Mouse (Mus musculus) cerebellum, adult 2 months (tissue): Measurements from ENCODE around the gene Ube2o.

Source experiments
- CTCF ChIP-seq: fragments of 200-500 bp; IDR thresholded peaks from 2 replicates; pipeline ENCODE4 v1.5.1; 2011; ENCODE audit warnings: low read depth, mild to moderate bottlenecking, control low read depth, low read length, moderate library complexity, borderline replicate concordance; ENCODE audit not compliant: insufficient read depth
- POLR2A ChIP-seq: fragments of 200-500 bp; IDR thresholded peaks from 2 replicates; pipeline ENCODE4 v1.6.1; 2011; ENCODE audit warnings: low read length, control low read depth, borderline replicate concordance; ENCODE audit not compliant: insufficient read depth

DNA sequence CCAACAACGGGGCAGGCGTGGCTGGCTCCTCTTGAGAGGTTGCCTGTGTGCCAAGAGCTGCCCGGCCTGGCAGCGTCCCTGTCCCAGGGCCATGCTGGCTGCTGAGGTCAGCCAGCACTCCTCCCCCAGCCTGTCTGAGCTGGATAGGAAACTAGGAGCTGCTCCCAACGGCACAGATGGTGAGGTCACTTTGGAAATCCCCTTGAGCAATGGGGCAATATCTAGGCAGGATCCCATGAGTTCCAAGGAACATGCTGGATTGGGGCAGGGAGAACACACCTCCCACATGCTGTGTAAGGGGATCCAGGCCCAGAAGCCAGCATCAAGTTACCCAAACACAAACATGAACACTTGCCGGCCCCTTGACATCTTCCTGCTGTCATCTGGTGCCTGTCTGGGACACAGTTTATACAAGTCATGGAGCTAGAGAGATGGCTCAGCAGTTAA, 40.0 kb upstream of the Ube2o start:
- TF ChIP-seq POLR2A (no peak), CTCF (no peak)
